Mouse (Mus musculus) midbrain, embryonic 10.5 days (tissue): ENCODE measurements around the gene Tenm4. TPM values are rescaled to one million over a fixed set of nuclear protein-coding genes. Genes with fewer than 3 reads are reported as not detected.
A peak's percentile ranks its signal among the peaks of the same experiment; 100 is the strongest.

Experiments
- DNase-seq: peaks from one replicate; pipeline ENCODE4 v3.0.0-alpha.2; 2017; ENCODE audit warnings: low spot score
- H3K27ac ChIP-seq: fragments of 300-500 bp; sonication (generic); replicated peaks from 2 replicates; pipeline ENCODE4 v1.5.1; 2016; ENCODE audit warnings: mild to moderate bottlenecking
- H3K27me3 ChIP-seq: fragments of 300-500 bp; sonication (generic); 2 replicates; pipeline ENCODE4 v1.6.1; 2016; ENCODE audit warnings: low read depth, mild to moderate bottlenecking; ENCODE audit not compliant: poor library complexity, severe bottlenecking
- H3K36me3 ChIP-seq: fragments of 300-500 bp; sonication (generic); 2 replicates; pipeline ENCODE4 v1.6.1; 2016; ENCODE audit warnings: mild to moderate bottlenecking, moderate library complexity
- H3K4me1 ChIP-seq: fragments of 300-500 bp; sonication (generic); 2 replicates; pipeline ENCODE4 v1.6.1; 2016
- H3K4me3 ChIP-seq: fragments of 300-500 bp; sonication (generic); 2 replicates; pipeline ENCODE4 v1.5.1; 2016; ENCODE audit warnings: mild to moderate bottlenecking, moderate library complexity
- H3K9me3 ChIP-seq: fragments of 300-500 bp; sonication (generic); replicated peaks from 2 replicates; pipeline ENCODE4 v1.6.1; 2016; ENCODE audit warnings: mild to moderate bottlenecking
- WGBS: fragments of 180-500 bp; shearing (Covaris S2); methylation state at CpG from one replicate; pipeline ENCODE4 v1.1.7; 2016; 5-methylcytosine and 5-hydroxymethylcytosine counted together
- polyA plus RNA-seq: library from polyadenylated mRNA; unstranded; fragments of >200 nt; fragmentation: Nextera tagmentation; extraction: Ambion mirVana; gene quantifications from 2 replicates; pipeline ENCODE4 v1.2.1, GENCODE M21; 2016

Tenm4 gene
- polyA plus RNA-seq, 1 experiment from 2014 or later: 27.4 TPM

DNA sequence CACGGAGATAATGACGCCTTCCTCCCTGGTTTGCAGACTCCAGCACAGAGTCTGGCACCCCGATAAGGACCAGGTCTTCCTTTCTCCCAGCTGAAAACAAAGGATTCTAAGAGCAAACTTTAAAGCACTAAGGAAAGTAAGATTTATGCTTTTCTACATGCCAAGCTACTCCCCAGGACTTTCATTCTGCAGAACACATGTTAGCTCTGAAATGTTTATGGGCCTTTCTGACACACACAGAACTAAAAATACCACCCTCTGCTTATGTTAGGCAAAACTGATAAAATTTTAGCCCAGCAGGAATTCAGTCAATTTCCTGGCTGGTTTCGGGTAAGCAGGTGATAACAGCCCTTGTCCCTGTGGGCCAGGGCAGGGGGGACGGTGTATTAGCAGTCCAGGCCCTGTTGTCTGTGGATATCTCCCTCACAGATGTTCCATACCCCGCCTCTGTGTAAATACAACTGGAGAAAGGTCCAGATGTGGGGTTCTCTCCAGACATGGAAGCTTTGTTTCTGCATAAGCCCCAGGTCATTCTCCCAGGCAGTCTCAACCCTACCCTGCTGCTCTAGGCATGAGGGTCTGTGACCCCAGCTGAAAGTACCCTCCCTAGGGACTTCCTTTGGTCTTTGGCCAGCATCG lies 369.5 kb downstream of the Tenm4 start:
- no peak overlapping the region for H3K27ac ChIP-seq
- peaks cover 15% of the 10 kb centered on the region for H3K4me1 ChIP-seq
- H3K9me3 ChIP-seq: no peaks in the 10 kb centered on the region
- no peaks in the 10 kb centered on the region for H3K36me3 ChIP-seq
- WGBS: 74% methylated on average over 7 of the region's 7 CpGs
- no peak overlapping the region for H3K4me3 ChIP-seq
- no peak for DNase-seq
- H3K27me3 ChIP-seq: peaks cover 8% of the 10 kb centered on the region

- H3K27me3 ChIP-seq: no peaks in the 10 kb centered on the region; the same call in 1 of the 2 replicates
- H3K4me3 ChIP-seq: no peak overlapping the region
- H3K9me3 ChIP-seq: no peaks in the 10 kb centered on the region
- H3K4me1 ChIP-seq: peaks cover 7% of the 10 kb centered on the region
- no peak for DNase-seq
- H3K36me3 ChIP-seq: peaks cover 10% of the 10 kb centered on the region
- H3K27ac ChIP-seq: no peak overlapping the region
- WGBS: 67% methylated on average over 5 of the region's 5 CpGs
Observed at GRCm38 (mm10) chr7:96545979-96546378, 374.9 kb downstream of the Tenm4 start.

DNA sequence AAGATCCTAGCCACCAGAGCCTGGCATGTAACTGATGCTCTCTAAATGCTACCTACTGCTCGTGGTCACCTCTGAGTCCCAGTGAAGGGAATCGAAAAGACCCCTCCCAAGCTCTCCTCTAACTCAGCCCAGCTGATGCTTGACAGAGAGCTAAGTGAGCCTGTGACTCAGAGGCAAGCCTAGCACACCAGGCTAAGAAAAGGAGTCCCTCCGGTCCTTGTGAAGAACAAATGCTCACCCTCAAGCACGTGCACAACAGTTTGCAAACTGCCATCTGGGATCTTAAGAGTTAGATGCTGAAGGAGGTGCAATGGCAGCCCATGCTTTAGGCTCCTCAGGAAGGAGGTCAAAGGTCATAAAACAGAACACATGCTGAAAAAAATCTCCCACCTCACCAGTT lies 380.8 kb downstream of the Tenm4 start:
- 74% methylated on average over 4 of the region's 4 CpGs for WGBS
- peaks cover 51% of the 10 kb centered on the region for H3K4me1 ChIP-seq
- no peak overlapping the region for H3K27ac ChIP-seq
- H3K4me3 ChIP-seq: no peak overlapping the region
- peaks cover 4% of the 10 kb centered on the region; the same call in 1 of the 2 replicates for H3K27me3 ChIP-seq
- peaks cover 12% of the 10 kb centered on the region for H3K36me3 ChIP-seq
- no peak for DNase-seq
- H3K9me3 ChIP-seq: no peaks in the 10 kb centered on the region

DNA sequence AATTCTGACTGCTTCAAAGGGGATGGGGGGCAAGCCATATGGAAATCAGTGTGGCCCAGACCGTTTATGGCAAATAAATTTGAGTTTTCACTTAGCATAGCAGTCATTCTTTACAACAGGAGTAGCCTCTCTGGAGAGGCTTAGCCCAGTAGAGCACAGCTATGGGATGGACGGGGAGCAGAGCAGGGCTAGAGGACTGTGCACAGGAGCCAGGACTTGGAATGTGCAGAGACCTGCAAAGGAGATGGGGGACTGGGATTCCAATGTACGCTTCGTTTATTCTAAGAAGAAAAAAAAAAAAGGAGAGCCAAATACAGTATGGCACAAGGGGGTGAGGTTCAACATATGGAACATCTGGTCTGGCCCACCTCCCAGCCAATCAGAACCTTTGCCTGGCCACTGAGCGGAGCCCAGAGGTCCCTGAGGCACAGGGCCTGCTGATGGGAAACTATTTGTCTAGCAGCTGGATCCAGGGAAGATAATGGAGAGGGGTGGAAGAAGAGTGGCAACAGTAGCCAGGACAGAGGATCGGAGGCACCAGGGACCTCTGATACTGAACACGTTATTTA lies 381.3 kb downstream of the Tenm4 start:
- no peak for DNase-seq
- 79% methylated on average over 7 of the region's 7 CpGs for WGBS
- Histone ChIP-seq H3K4me1 (peaks cover 53% of the 10 kb centered on the region), H3K27me3 (peaks cover 4% of the 10 kb centered on the region; the same call in 1 of the 2 replicates), H3K27ac (no peak overlapping the region), H3K36me3 (peaks cover 16% of the 10 kb centered on the region), H3K9me3 (peaks cover under 1% of the 10 kb centered on the region; the same call in 1 of the 2 replicates), H3K4me3 (no peak overlapping the region)

- H3K4me1 ChIP-seq: peaks cover 53% of the 10 kb centered on the region
- H3K4me3 ChIP-seq: no peak overlapping the region
- peaks cover 9% of the 10 kb centered on the region; the same call in 1 of the 2 replicates for H3K9me3 ChIP-seq
- WGBS: 54% methylated on average over 6 of the region's 6 CpGs
- H3K27me3 ChIP-seq: peaks cover 4% of the 10 kb centered on the region; the same call in 1 of the 2 replicates
- peak overlapping the region; percentile 53 for H3K27ac ChIP-seq
- peaks cover 24% of the 10 kb centered on the region for H3K36me3 ChIP-seq
- DNase-seq: peak; percentile 52
Observed at GRCm38 (mm10) chr7:96554277-96554690, 383.2 kb downstream of the Tenm4 start.

DNA sequence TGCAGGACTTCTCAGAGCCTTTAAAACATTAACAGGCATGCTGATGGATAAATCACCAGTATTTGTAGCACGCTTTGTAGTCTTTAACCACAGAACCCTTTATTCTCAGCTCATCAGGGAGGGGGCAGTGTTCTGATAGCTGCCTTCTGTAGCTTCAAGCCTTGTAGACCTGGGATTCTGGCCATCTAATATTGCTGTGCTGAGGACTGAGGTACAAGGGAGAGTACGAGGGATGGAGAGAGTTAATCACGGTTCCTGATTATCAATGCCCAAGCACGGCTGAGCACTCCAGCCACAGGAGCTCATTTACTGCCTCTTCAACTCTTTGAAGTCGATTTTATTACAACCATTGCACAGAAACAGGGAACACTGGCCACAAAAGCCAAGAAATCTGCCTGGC lies 384.2 kb downstream of the Tenm4 start:
- Histone ChIP-seq H3K27ac (0 out of 2 replicates have a peak overlapping the region, but pooled peaks have one; percentile 53), H3K9me3 (peaks cover 9% of the 10 kb centered on the region; the same call in 1 of the 2 replicates), H3K27me3 (peaks cover 4% of the 10 kb centered on the region; the same call in 1 of the 2 replicates), H3K4me1 (peaks cover 53% of the 10 kb centered on the region), H3K4me3 (no peak overlapping the region), H3K36me3 (peaks cover 19% of the 10 kb centered on the region)
- no peak for DNase-seq
- 33% methylated on average over 5 of the region's 5 CpGs for WGBS

- 85% methylated on average over 5 of the region's 5 CpGs for WGBS
- Histone ChIP-seq H3K9me3 (peaks cover 9% of the 10 kb centered on the region; the same call in 1 of the 2 replicates), H3K27me3 (peaks cover 4% of the 10 kb centered on the region; the same call in 1 of the 2 replicates), H3K36me3 (peaks cover 14% of the 10 kb centered on the region), H3K4me3 (no peak overlapping the region), H3K27ac (no peak overlapping the region), H3K4me1 (peaks cover 54% of the 10 kb centered on the region)
- DNase-seq: no peak
Observed at GRCm38 (mm10) chr7:96556756-96557155, 385.7 kb downstream of the Tenm4 start.

DNA sequence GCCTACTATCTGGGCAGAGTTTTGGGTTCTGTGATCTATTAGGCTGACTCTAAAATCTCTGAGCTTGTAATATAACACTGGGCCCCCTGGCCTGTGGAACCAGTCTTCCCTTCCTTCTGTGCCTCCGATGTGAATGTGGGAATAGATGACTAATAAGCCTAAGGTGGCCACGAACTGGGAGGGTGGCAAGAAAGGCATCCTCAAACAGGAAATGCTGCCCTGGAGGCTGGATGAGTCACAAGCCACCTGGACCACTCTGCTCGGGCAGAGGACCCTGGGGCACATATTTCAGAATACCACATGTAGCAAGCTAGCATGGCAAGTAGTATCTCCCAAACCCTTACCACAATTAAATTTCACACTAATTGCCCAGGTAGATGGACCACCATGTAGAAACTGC lies 391.8 kb downstream of the Tenm4 start:
- DNase-seq: no peak
- H3K9me3 ChIP-seq: peaks cover 3% of the 10 kb centered on the region; the same call in 1 of the 2 replicates
- no peaks in the 10 kb centered on the region for H3K27me3 ChIP-seq
- no peak overlapping the region for H3K4me3 ChIP-seq
- WGBS: 59% methylated on average over 3 of the region's 3 CpGs
- H3K27ac ChIP-seq: no peak overlapping the region
- peaks cover 3% of the 10 kb centered on the region for H3K36me3 ChIP-seq
- H3K4me1 ChIP-seq: peaks cover 23% of the 10 kb centered on the region

- no peak overlapping the region for H3K4me3 ChIP-seq
- no peak overlapping the region for H3K27ac ChIP-seq
- H3K9me3 ChIP-seq: no peaks in the 10 kb centered on the region
- H3K4me1 ChIP-seq: peaks cover 23% of the 10 kb centered on the region
- WGBS: 32% methylated on average over 3 of the region's 3 CpGs
- H3K36me3 ChIP-seq: no peaks in the 10 kb centered on the region
- H3K27me3 ChIP-seq: no peaks in the 10 kb centered on the region
- DNase-seq: no peak
Observed at GRCm38 (mm10) chr7:96563329-96564065, 392.5 kb downstream of the Tenm4 start.

- H3K9me3 ChIP-seq: no peaks in the 10 kb centered on the region
- H3K4me1 ChIP-seq: peaks cover 23% of the 10 kb centered on the region
- H3K27ac ChIP-seq: no peak overlapping the region
- DNase-seq: no peak
- H3K36me3 ChIP-seq: no peaks in the 10 kb centered on the region
- H3K4me3 ChIP-seq: no peak overlapping the region
- no peaks in the 10 kb centered on the region for H3K27me3 ChIP-seq
- WGBS: 81% methylated on average over 4 of the region's 4 CpGs
Observed at GRCm38 (mm10) chr7:96565806-96566205, 394.8 kb downstream of the Tenm4 start.

GRCm38 (mm10) chr7:96566260-96566659 lies 395.2 kb downstream of the Tenm4 start:
- H3K4me1 ChIP-seq: peaks cover 22% of the 10 kb centered on the region
- H3K36me3 ChIP-seq: no peaks in the 10 kb centered on the region
- H3K9me3 ChIP-seq: no peaks in the 10 kb centered on the region
- no peak for DNase-seq
- no peak overlapping the region for H3K27ac ChIP-seq
- no peak overlapping the region for H3K4me3 ChIP-seq
- whole genome bisulfite sequencing: 94% methylated on average over 4 of the region's 4 CpGs
- no peaks in the 10 kb centered on the region for H3K27me3 ChIP-seq

GRCm38 (mm10) chr7:96568034-96568433 lies 397.0 kb downstream of the Tenm4 start:
- no peaks in the 10 kb centered on the region for H3K9me3 ChIP-seq
- no peak overlapping the region for H3K4me3 ChIP-seq
- no peaks in the 10 kb centered on the region for H3K27me3 ChIP-seq
- no peak overlapping the region for H3K27ac ChIP-seq
- WGBS: 90% methylated on average over 3 of the region's 3 CpGs
- peaks cover 8% of the 10 kb centered on the region for H3K4me1 ChIP-seq
- H3K36me3 ChIP-seq: no peaks in the 10 kb centered on the region
- no peak for DNase-seq

- Histone ChIP-seq H3K9me3 (no peaks in the 10 kb centered on the region), H3K36me3 (no peaks in the 10 kb centered on the region), H3K27me3 (no peaks in the 10 kb centered on the region), H3K27ac (no peak overlapping the region), H3K4me3 (no peak overlapping the region), H3K4me1 (no peaks in the 10 kb centered on the region)
- DNase-seq: no peak
Observed at GRCm38 (mm10) chr7:96570965-96571364, 399.9 kb downstream of the Tenm4 start.
